Mouse (Mus musculus) left cerebral cortex, adult 2 months (tissue): Measurements from ENCODE around the gene Rxfp2. TPM values are rescaled to one million over a fixed set of nuclear protein-coding genes. Genes with fewer than 3 reads are reported as not detected.
A peak's percentile ranks its signal among the peaks of the same experiment; 100 is the strongest.

Experiments used
- DNase-seq, 2 experiments: peaks; one replicate each; pipeline ENCODE4 v3.0.0; 2021 to 2022; ENCODE audit warnings: low spot score in 2 of 2, mixed read lengths in 1 of 2; ENCODE audit errors: extremely low spot score in 1 of 2
- H3K27ac ChIP-seq: fragments of 200-600 bp; 2 replicates; pipeline ENCODE4 v1.8.1; 2022
- H3K4me3 ChIP-seq: fragments of 200-600 bp; 2 replicates; pipeline ENCODE4 v1.8.1; 2022
- CTCF ChIP-seq: fragments of 200-600 bp; IDR thresholded peaks from 2 replicates; pipeline ENCODE4 v1.8.1; 2022; ENCODE audit warnings: antibody characterized with exemption, mild to moderate bottlenecking, moderate library complexity
- intact Hi-C: fragments of 180-260 bp; cut with DNase I; formaldehyde crosslinking; loops from one replicate; pipeline ENCODE4 v1.15.1; 2025
- total RNA-seq, 2 experiments: library from RNA; stranded (reverse); gene quantifications; 2 replicates each; pipeline ENCODE4 v1.2.3; 2021

Rxfp2 gene
- total RNA-seq, 2 experiments from 2014 or later, result 0.87 to 1.6 TPM

GRCm38 (mm10) chr5:150116906-150117216 is 98.4 kb downstream of the Rxfp2 start:
- intact Hi-C loops, result loop anchor here (1.0 kb wide), 1 partner anchor 19 kb away; no protein-coding TSS in a partner anchor
- no peak overlapping the region for H3K4me3 ChIP-seq
- DNase-seq, result no peak
- peak; percentile 38 for TF ChIP-seq CTCF
- no peak overlapping the region for H3K27ac ChIP-seq

GRCm38 (mm10) chr5:150118124-150118454 is 99.6 kb downstream of the Rxfp2 start:
- no peak for DNase-seq
- no peak for TF ChIP-seq CTCF
- peak overlapping the region; percentile 59 for H3K4me3 ChIP-seq
- intact Hi-C loops, result loop anchor here (2.0 kb wide), 1 partner anchor 39 kb away; no protein-coding TSS in a partner anchor
- H3K27ac ChIP-seq, result peak overlapping the region; percentile 50; the same call in 1 of the 2 replicates

GRCm38 (mm10) chr5:150118455-150119241 is 100.2 kb downstream of the Rxfp2 start, which contains the start of gene Fry:
Fry (plus strand) TSS chr5:150118645.
- intact Hi-C loops, result loop anchor here (2.0 kb wide), 1 partner anchor 38 kb away; no protein-coding TSS in a partner anchor
- no peak for TF ChIP-seq CTCF
- H3K27ac ChIP-seq, result peak within 1 kb of the TSS; percentile 83
- peak within 1 kb of the TSS; percentile 59 for H3K4me3 ChIP-seq
- peak; percentile 96 to 97 for DNase-seq

GRCm38 (mm10) chr5:150120676-150121075 is 102.2 kb downstream of the Rxfp2 start:
- Histone ChIP-seq H3K4me3 (no peak overlapping the region), H3K27ac (no peak overlapping the region)
- DNase-seq, result no peak
- TF ChIP-seq CTCF, result no peak
- intact Hi-C loops, result no loop called here

GRCm38 (mm10) chr5:150122095-150122494 is 103.6 kb downstream of the Rxfp2 start:
- no peak for DNase-seq
- intact Hi-C loops, result no loop called here
- peak overlapping the region; percentile 29 for H3K27ac ChIP-seq
- no peak for TF ChIP-seq CTCF
- H3K4me3 ChIP-seq, result no peak overlapping the region

GRCm38 (mm10) chr5:150122571-150122970 is 104.1 kb downstream of the Rxfp2 start:
- TF ChIP-seq CTCF, result no peak
- Histone ChIP-seq H3K4me3 (no peak overlapping the region), H3K27ac (peak overlapping the region; percentile 29)
- peak in 1 of 2 experiments; percentile 47 for DNase-seq
- intact Hi-C loops, result no loop called here

- no peak for DNase-seq
- intact Hi-C loops, result no loop called here
- no peak overlapping the region for H3K27ac ChIP-seq
- TF ChIP-seq CTCF, result no peak
- no peak overlapping the region for H3K4me3 ChIP-seq
Observed at GRCm38 (mm10) chr5:150125920-150126319, 107.4 kb downstream of the Rxfp2 start.

- H3K4me3 ChIP-seq, result no peak overlapping the region
- DNase-seq, result no peak
- no peak for TF ChIP-seq CTCF
- intact Hi-C loops, result no loop called here
- no peak overlapping the region for H3K27ac ChIP-seq
Observed at GRCm38 (mm10) chr5:150128432-150128831, 110.0 kb downstream of the Rxfp2 start.

GRCm38 (mm10) chr5:150130144-150130543 is 111.7 kb downstream of the Rxfp2 start:
- no peak overlapping the region for H3K4me3 ChIP-seq
- no peak overlapping the region for H3K27ac ChIP-seq
- DNase-seq, result no peak
- no peak for TF ChIP-seq CTCF
- intact Hi-C loops, result no loop called here

GRCm38 (mm10) chr5:150131166-150131565 is 112.7 kb downstream of the Rxfp2 start:
- no peak overlapping the region for H3K27ac ChIP-seq
- DNase-seq, result no peak
- H3K4me3 ChIP-seq, result no peak overlapping the region
- intact Hi-C loops, result no loop called here
- no peak for TF ChIP-seq CTCF

Other genes starting within 250 kb of the Rxfp2 start
- 100 to 1,000 TPM; 194 to 203 TPM for gene Fry, start 100.0 kb downstream of the Rxfp2 start, total RNA-seq